Mouse (Mus musculus): ENCODE data around the gene Usp35. TPM values are rescaled to one million over a fixed set of nuclear protein-coding genes. Genes with fewer than 3 reads are reported as not detected.
A peak's percentile ranks its signal among the peaks of the same experiment; 100 is the strongest.

Usp35 gene
- polyA plus RNA-seq, 1 experiment, result 13.0 TPM

DNA sequence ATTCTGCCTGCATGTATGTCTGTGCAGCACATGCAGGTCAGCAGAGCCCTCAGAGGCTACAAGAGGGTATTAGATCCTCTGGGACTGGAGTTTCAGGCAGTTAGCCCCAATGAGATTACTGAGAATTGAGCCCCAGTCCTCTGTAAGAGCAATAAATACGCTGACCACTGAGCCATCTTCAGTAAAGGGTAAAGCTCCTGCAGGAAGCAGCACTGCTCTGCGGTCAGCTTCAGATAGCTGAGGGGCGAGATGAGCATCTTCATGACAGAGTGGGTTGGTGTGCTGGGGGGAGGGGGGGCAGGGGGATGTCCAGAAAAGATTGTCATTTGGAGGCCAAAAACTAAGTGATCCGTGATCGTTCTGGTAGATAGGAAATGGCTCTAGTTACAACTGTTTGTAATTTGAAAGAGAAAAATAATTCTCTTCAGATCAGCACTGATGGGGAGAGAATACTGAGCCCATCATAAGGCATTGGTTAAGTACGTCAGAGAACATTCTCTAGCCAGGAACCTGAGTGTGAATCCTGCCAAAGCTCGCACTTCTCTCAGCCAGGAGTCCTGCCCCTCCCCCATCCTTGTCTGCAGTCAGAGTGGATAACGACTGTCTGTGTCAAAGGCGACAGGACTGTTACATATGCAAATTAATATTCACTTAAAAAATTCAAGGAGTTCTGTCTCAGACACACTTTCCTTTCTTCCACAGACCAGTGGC, 14.4 kb upstream of the Usp35 start:
- DNase-seq (ENCODE audit: low read depth), result peak; percentile 40
- TF ChIP-seq CTCF (IDR thresholded peaks at IDR 0.05; ENCODE audit: borderline replicate concordance, extremely low read depth, insufficient read depth, insufficient read length), result no peak
- TF ChIP-seq POLR2A (IDR thresholded peaks at IDR 0.05; ENCODE audit: borderline replicate concordance, extremely low read depth, insufficient read depth, insufficient read length, poor library complexity, severe bottlenecking), result no peak

DNA sequence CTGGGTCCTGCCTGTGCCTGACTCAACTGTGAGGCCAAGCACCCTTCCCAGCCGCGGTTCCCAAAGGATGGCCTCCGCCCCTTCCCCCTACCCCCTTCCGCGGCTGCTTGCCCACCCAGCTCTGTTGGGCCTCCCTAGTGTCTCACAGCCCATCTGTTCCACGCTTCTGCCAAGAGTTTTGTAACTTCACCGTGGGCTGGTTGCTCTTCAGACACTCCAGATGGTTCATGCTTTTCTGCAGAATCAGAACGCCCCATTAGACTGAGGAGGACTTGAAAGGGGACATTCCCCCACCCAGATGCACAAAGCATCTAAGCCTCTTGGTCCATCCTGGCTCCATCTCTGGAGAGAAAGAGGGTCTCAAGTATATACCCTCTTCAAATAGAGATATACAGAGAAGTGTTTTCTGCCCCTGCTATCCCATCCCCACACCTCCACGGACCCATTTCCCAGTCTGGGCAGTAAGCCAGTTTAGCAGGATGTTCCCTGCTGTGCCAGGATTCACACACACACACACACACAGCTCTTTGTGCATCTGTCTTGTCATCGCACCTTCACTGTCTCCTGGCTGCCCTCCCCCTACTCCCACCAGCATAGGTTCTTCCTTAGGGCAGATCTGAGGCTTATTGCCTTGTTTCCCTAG, 13.5 kb upstream of the Usp35 start:
- TF ChIP-seq CTCF (IDR thresholded peaks at IDR 0.05; ENCODE audit: borderline replicate concordance, extremely low read depth, insufficient read depth, insufficient read length), result no peak
- no peak for TF ChIP-seq POLR2A (IDR thresholded peaks at IDR 0.05; ENCODE audit: borderline replicate concordance, extremely low read depth, insufficient read depth, insufficient read length, poor library complexity, severe bottlenecking)
- DNase-seq (ENCODE audit: low read depth), result peak; percentile 92

DNA sequence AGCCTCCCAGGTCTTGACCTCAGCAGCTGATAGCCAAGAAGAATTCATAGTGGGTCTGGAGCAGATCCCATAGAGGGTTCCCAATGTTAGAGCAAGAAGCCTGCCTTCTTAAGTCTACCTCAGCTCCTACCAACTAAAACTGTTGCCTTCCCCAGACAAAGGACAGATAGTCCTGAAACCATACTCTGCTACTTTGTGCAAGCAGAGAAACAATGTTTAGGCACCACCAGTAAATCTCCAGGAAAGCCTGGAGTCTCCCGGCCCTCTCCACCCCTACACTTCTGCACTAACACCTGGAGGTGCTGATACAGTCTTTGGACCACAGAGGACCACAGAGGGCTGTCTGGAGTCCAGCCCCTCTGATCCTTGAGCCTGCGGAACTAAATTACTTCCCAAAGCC, 12.8 kb upstream of the Usp35 start:
- DNase-seq (ENCODE audit: low read depth), result no peak
- TF ChIP-seq POLR2A (IDR thresholded peaks at IDR 0.05; ENCODE audit: borderline replicate concordance, extremely low read depth, insufficient read depth, insufficient read length, poor library complexity, severe bottlenecking), result no peak
- no peak for TF ChIP-seq CTCF (IDR thresholded peaks at IDR 0.05; ENCODE audit: borderline replicate concordance, extremely low read depth, insufficient read depth, insufficient read length)

DNA sequence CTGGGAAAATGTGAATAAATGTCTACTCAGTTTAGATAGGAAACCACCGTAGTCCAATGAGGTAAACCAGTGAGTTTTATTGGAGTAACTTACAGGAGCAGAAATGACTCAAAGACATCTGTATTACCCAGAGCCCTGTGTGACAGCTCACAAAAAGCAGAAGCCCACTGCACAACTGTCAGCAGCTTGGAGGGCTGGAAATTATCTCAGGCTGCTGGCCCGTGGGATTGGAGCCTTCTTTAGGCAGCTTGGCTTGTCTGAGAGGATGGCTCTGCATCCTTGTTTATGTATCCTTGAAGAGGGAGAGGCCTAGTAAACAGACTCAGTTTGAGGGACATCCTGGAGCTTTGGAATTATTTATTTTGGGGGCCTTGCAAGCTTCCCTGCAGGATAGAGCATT, 11.1 kb upstream of the Usp35 start:
- DNase-seq (ENCODE audit: low read depth), result no peak
- TF ChIP-seq CTCF (IDR thresholded peaks at IDR 0.05; ENCODE audit: borderline replicate concordance, extremely low read depth, insufficient read depth, insufficient read length) (no peak), POLR2A (IDR thresholded peaks at IDR 0.05; ENCODE audit: borderline replicate concordance, extremely low read depth, insufficient read depth, insufficient read length, poor library complexity, severe bottlenecking) (no peak)

DNA sequence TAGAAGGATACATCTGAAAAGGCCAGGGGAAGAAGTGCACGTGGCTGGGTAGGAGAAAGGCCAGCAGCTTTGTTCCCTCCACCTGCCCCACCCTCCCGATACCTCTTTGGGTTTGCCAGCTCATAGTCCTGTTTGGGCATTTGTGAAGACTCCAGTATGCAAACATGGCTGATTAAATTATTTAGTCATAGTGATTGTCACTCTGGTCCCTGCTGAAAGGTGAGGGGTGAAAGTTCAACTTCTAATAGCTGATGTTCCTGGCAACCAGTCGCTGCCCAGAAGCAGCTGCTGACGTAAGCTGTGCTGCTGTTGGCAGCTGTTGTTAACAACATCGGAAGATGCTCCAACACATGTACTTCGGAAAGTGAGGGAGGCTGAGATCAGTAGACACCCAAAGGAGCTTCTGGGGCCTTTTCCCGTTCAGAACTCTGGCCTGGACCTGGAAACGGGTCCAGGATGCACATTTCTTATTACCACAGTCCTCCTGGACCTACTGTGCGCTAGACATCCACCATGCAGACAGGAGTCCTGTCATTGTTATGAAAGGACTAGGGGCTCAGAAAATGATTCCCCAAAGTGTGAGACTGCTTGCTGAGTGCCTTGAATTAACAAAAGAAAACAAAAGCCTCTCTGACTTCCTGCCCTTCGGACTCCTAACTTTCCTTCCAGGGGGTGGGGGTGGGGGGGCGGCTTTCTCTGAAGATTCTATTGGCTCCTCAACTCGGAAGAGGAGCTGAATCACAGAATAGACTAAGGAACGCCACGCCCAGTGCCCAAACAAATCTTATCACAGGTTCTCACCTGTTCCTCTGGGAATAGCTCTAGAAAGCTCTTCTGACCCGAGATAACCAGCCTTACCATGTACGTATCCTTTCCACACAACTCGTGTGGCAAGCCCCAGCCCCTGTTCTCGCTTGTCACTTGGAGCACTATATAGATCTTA, 9.4 kb upstream of the Usp35 start:
- no peak for TF ChIP-seq CTCF (IDR thresholded peaks at IDR 0.05; ENCODE audit: borderline replicate concordance, extremely low read depth, insufficient read depth, insufficient read length)
- no peak for DNase-seq (ENCODE audit: low read depth)

DNA sequence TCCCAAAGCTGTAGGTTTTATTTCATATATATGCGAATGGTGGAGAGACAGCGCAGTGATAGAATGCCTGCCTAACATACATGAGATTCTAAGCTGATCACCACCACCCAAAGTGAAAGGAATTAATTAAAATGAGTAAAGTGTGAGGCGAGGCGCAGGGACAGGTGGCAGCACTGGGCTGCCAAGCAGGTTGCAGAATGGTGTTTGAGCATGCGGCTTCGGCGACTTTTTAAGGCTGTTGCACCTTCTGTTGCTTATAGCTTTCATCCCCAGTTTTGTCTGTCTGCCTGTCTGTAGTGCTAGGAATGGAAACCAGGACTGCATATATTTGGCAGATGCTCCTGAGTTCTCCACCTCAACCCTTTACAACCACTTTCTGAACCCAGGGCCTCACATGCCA, 7.8 kb upstream of the Usp35 start:
- peak; percentile 76 for DNase-seq (ENCODE audit: low read depth)
- TF ChIP-seq CTCF (IDR thresholded peaks at IDR 0.05; ENCODE audit: borderline replicate concordance, extremely low read depth, insufficient read depth, insufficient read length) (no peak), POLR2A (IDR thresholded peaks at IDR 0.05; ENCODE audit: borderline replicate concordance, extremely low read depth, insufficient read depth, insufficient read length, poor library complexity, severe bottlenecking) (no peak)

DNA sequence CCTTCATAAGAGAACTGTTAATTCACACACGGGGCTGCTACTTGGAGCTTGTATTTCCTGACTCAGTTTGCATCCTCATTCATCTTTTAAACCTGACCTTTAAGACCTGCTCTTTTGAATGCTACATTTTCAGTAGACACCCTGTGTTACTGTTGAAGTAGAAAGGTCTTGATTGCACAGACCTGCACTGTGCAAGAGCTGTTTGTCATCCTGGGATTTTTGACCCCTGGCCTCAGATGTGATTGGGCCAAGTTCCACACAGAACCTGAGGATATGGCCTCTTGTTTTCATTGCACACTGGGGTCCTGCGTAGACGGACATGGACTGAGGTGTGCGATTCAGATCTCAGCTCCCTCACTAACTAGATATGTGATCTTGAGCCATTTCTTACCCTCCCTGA, 6.8 kb upstream of the Usp35 start:
- no peak for DNase-seq (ENCODE audit: low read depth)
- TF ChIP-seq POLR2A (IDR thresholded peaks at IDR 0.05; ENCODE audit: borderline replicate concordance, extremely low read depth, insufficient read depth, insufficient read length, poor library complexity, severe bottlenecking), result no peak
- TF ChIP-seq CTCF (IDR thresholded peaks at IDR 0.05; ENCODE audit: borderline replicate concordance, extremely low read depth, insufficient read depth, insufficient read length), result no peak

DNA sequence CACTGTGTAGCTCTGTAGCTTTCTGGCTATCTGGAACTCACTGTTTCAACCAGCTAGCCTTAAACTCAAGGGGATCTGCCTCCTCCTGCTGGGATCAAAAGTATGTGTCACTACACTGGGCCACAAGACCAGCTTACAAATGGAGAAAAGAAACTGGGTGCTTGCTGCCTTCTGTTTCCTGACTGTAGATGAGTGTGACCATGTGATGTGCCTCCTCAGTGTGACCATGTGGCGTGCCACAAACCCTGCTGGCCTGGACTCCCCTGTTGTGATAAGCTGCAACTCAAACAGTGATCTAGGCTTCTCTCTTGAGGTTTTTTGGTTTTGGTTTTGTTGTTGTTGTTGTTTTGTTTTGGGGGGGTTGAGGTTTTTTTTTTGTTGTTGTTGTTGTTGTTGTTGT, 4.9 kb upstream of the Usp35 start:
- no peak for DNase-seq (ENCODE audit: low read depth)
- TF ChIP-seq POLR2A (IDR thresholded peaks at IDR 0.05; ENCODE audit: borderline replicate concordance, extremely low read depth, insufficient read depth, insufficient read length, poor library complexity, severe bottlenecking) (no peak), CTCF (IDR thresholded peaks at IDR 0.05; ENCODE audit: borderline replicate concordance, extremely low read depth, insufficient read depth, insufficient read length) (no peak)

DNA sequence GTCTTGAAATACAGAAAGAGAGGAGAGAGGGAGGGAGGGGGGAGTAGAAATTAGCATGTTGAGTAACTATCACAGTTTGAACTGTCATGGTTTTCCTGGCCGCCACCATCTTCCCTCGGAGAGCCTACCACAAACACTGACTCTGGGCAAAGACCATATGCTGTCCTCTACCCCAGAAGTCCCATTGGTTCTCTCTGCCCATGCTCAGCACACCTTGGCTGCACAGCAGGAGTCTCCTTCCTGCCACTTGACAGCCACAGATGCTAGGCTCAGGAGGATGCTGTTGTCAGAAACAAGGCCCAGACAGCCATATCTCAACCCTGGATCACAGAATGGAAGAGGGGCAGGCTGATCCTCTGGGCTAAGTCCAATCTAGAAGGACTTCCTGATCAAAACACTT, 2.6 kb upstream of the Usp35 start:
- no peak for TF ChIP-seq POLR2A (IDR thresholded peaks at IDR 0.05; ENCODE audit: borderline replicate concordance, extremely low read depth, insufficient read depth, insufficient read length, poor library complexity, severe bottlenecking)
- TF ChIP-seq CTCF (IDR thresholded peaks at IDR 0.05; ENCODE audit: borderline replicate concordance, extremely low read depth, insufficient read depth, insufficient read length), result no peak
- DNase-seq (ENCODE audit: low read depth), result no peak

DNA sequence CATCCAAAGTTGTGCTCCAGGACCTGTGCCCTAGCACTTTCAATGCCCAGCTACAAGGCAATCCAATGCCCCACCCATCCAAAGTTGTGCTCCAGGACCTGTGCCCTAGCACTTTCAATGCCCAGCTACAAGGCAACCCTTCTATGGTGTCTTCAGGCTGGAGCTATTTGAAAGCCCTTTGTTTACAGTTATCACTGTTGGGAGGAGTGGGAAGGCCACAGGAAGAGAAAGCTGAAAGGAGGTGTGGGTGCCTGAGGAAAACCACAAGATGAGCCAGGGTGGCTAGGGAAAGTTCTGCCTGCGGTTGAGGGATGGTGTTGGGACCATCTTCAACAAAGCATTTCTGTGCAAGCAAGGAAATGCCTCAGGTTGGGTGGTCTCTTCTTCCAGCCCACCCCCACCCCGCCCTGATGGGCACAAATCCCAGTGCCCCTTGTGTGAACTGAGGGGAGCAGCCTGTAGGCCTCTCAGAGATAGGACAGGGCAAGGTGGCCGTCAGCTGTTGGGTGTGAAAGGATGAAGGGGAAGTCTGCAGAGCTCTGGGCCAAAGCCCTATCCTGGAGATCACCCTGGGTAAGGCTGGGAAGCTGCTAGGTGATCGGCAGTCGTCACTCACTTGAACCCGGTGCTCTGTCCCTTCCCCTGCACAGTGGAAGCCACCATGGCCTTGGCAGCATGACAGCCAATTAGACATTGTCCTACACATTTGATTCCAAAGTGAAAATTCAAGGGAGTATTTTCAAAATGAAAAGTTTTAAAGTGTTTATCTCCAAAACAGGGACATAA, 1.5 kb upstream of the Usp35 start:
- no peak for DNase-seq (ENCODE audit: low read depth)
- TF ChIP-seq POLR2A (IDR thresholded peaks at IDR 0.05; ENCODE audit: borderline replicate concordance, extremely low read depth, insufficient read depth, insufficient read length, poor library complexity, severe bottlenecking), result no peak
- no peak for TF ChIP-seq CTCF (IDR thresholded peaks at IDR 0.05; ENCODE audit: borderline replicate concordance, extremely low read depth, insufficient read depth, insufficient read length)

DNA sequence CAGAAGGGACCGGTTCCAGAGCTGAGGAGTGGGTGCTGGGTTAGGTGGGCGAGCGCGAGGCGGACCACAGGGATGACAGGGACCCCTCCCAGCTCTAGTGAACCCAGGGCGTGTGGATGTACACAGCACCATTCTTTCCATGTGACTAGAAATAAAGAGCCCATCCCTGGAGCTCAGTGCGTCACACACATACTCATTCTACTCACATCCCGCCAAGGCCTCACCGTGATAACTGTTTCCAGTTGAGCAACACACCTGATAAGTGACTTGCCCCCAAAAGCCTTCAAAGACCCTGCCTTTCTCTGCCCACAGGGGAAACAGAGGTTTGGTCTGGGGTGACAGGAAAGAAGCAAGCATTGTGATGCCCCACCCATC, 834 bp upstream of the Usp35 start:
- DNase-seq (ENCODE audit: low read depth), result no peak
- TF ChIP-seq CTCF (IDR thresholded peaks at IDR 0.05; ENCODE audit: borderline replicate concordance, extremely low read depth, insufficient read depth, insufficient read length), result no peak
- no peak for TF ChIP-seq POLR2A (IDR thresholded peaks at IDR 0.05; ENCODE audit: borderline replicate concordance, extremely low read depth, insufficient read depth, insufficient read length, poor library complexity, severe bottlenecking)
